9 mouse cellular contexts compared by ENCODE assay signal in genomic region chr13:98572581-98573260, GRCm38 (mm10).
DNase-seq lines count a peak whose midpoint lies in the region; ATAC-seq and TF ChIP-seq lines count a peak whose summit lies in the region.
"Had no signal": no experiment of that assay in that cellular context is flagged by ENCODE, and none has a peak within 500 bp of the region (broad histone marks: within the 10 kb centered on the region; RNA-seq: fewer than 3 reads in every experiment).

No protein-coding gene starts in this region.

- DNase-seq in left cerebral cortex, adult 2 months (ENCODE audit: extremely low spot score in 1 of 2, low spot score in 2 of 2) = no peak
- DNase-seq in left cerebral cortex, postnatal 36 days (ENCODE audit: low spot score in 2 of 2) = no peak
- peak; percentile 25 for DNase-seq in hindbrain, postnatal 0 days (ENCODE audit: low spot score)
- no peak for DNase-seq in right cerebral cortex, postnatal 14 days
- DNase-seq in gastrocnemius, adult 8-10 months (ENCODE audit: low spot score in 2 of 2) = no peak
- DNase-seq in left cerebral cortex, adult 18-20 months (ENCODE audit: low spot score in 2 of 2) = no peak

- H3K4me2 ChIP-seq in embryonic facial prominence, embryonic 13.5 days = peak overlapping the region; percentile 84
- peak overlapping the region; percentile 75 for H3K4me2 ChIP-seq in hindbrain, postnatal 0 days (ENCODE audit: low read depth, low read length)
- H3K4me2 ChIP-seq in neural tube, embryonic 12.5 days (replicated peaks) = peak overlapping the region; percentile 76

- H3K27ac ChIP-seq in left cerebral cortex, adult 2 months = peak overlapping the region; percentile 32; the same call in 1 of the 2 replicates
- peak overlapping the region; percentile 81 for H3K27ac ChIP-seq in embryonic facial prominence, embryonic 13.5 days
- H3K27ac ChIP-seq in hindbrain, postnatal 0 days = no peak overlapping the region
- H3K27ac ChIP-seq in neural tube, embryonic 12.5 days = no peak overlapping the region
- H3K27ac ChIP-seq: macrophage had no signal

- no peak for TF ChIP-seq CTCF in left cerebral cortex, adult 2 months (IDR thresholded peaks at IDR 0.05)
- 0 out of 2 replicates have a peak, but pooled peaks have one; percentile 29 for TF ChIP-seq CTCF in hindbrain, postnatal 0 days (IDR thresholded peaks at IDR 0.05; ENCODE audit: low read depth)

- H3K27me3 ChIP-seq in embryonic facial prominence, embryonic 13.5 days = peaks cover 57% of the 10 kb centered on the region
- peaks cover 17% of the 10 kb centered on the region for H3K27me3 ChIP-seq in hindbrain, postnatal 0 days (ENCODE audit: insufficient read depth, low read length)
- peaks cover 42% of the 10 kb centered on the region for H3K27me3 ChIP-seq in neural tube, embryonic 12.5 days (replicated peaks)

- peaks cover 40% of the 10 kb centered on the region for H3K4me1 ChIP-seq in embryonic facial prominence, embryonic 13.5 days
- peaks cover 10% of the 10 kb centered on the region for H3K4me1 ChIP-seq in hindbrain, postnatal 0 days (ENCODE audit: insufficient read depth, low read length)
- H3K4me1 ChIP-seq in neural tube, embryonic 12.5 days = peaks cover 21% of the 10 kb centered on the region

- H3K36me3 ChIP-seq in embryonic facial prominence, embryonic 13.5 days = no peaks in the 10 kb centered on the region
- no peaks in the 10 kb centered on the region for H3K36me3 ChIP-seq in hindbrain, postnatal 0 days (ENCODE audit: insufficient read depth, low read length)
- no peaks in the 10 kb centered on the region for H3K36me3 ChIP-seq in neural tube, embryonic 12.5 days

- intact Hi-C loops in left cerebral cortex, adult 2 months (cut with DNase I) = loop anchor here (5.0 kb wide), 2 partner anchors 205 to 220 kb away; partner anchors contain the start of gene Foxd1
- intact Hi-C loops in left cerebral cortex, postnatal 36 days (cut with DNase I) = no loop called here

- H3K4me3 ChIP-seq in left cerebral cortex, adult 2 months = peak overlapping the region; percentile 40
- peak overlapping the region; percentile 46 for H3K4me3 ChIP-seq in embryonic facial prominence, embryonic 13.5 days
- H3K4me3 ChIP-seq in hindbrain, postnatal 0 days (ENCODE audit: low read length) = peak overlapping the region; percentile 39
- H3K4me3 ChIP-seq in neural tube, embryonic 12.5 days = peak overlapping the region; percentile 38

- no peaks in the 10 kb centered on the region for H3K9me3 ChIP-seq in embryonic facial prominence, embryonic 13.5 days
- H3K9me3 ChIP-seq in hindbrain, postnatal 0 days (ENCODE audit: low read length) = no peaks in the 10 kb centered on the region
- no peaks in the 10 kb centered on the region for H3K9me3 ChIP-seq in neural tube, embryonic 12.5 days

- ATAC-seq in embryonic facial prominence, embryonic 13.5 days (ENCODE audit: insufficient number of reproducible peaks, insufficient read depth, low FRiP score, low TSS enrichment, low read depth) = peak; percentile 52
- peak; percentile 51; the same call in 1 of the 2 replicates for ATAC-seq in hindbrain, postnatal 0 days
- peak; percentile 61 for ATAC-seq in neural tube, embryonic 12.5 days (ENCODE audit: low FRiP score, low read depth)

- peak overlapping the region; percentile 69 for H3K9ac ChIP-seq in embryonic facial prominence, embryonic 13.5 days
- peak overlapping the region; percentile 33 for H3K9ac ChIP-seq in hindbrain, postnatal 0 days (replicated peaks; ENCODE audit: low read length)
- peak overlapping the region; percentile 52; the same call in 1 of the 2 replicates for H3K9ac ChIP-seq in neural tube, embryonic 12.5 days

- 2% methylated on average over 50 of the region's 50 CpGs for whole genome bisulfite sequencing in embryonic facial prominence, embryonic 13.5 days
- 1% methylated on average over 50 of the region's 50 CpGs for WGBS in hindbrain, postnatal 0 days
- under 1% methylated on average over 50 of the region's 50 CpGs for WGBS in neural tube, embryonic 12.5 days

Comparison
In these comparisons a context has a peak if more than half of its experiments do, and no peak if none do; other contexts are left out.
1. H3K27ac ChIP-seq: peak in left cerebral cortex, adult 2 months (single experiment) and embryonic facial prominence, embryonic 13.5 days (single experiment); none in hindbrain, postnatal 0 days (single experiment) and neural tube, embryonic 12.5 days (single experiment).
2. Peak in every context shown above with its lines, with median percentiles within 50 percentile points of each other: H3K4me3 ChIP-seq, ATAC-seq, H3K4me2 ChIP-seq and H3K9ac ChIP-seq.